Mouse (Mus musculus) lung, postnatal 25 days (tissue): Measurements from ENCODE around the gene Vmn2r24.
"Not testable (repeated sequence)": the region's sequence is repeated elsewhere in the genome, so short reads cannot be mapped to it uniquely, and the experiment has no call there.

ENCODE experiments used
- DNase-seq: peaks from one replicate; pipeline ENCODE4 v3.0.0; 2022; ENCODE audit warnings: low spot score

Vmn2r24 gene

GRCm38 (mm10) chr6:123778579-123778978, at the start of gene Vmn2r24:
Gene Vmn2r24, plus strand, starts transcription at chr6:123778879.
- DNase-seq = no peak

GRCm38 (mm10) chr6:123770031-123770430, 8.6 kb upstream of the Vmn2r24 start:
- DNase-seq = no peak

- DNase-seq = no peak
Observed at GRCm38 (mm10) chr6:123784857-123785256, 6.2 kb downstream of the Vmn2r24 start.

GRCm38 (mm10) chr6:123793746-123794145, 15.1 kb downstream of the Vmn2r24 start:
- DNase-seq = no peak

GRCm38 (mm10) chr6:123810291-123810690, 31.6 kb downstream of the Vmn2r24 start:
- not testable (repeated sequence) for DNase-seq

GRCm38 (mm10) chr6:123819951-123820350, 41.3 kb downstream of the Vmn2r24 start:
- no peak for DNase-seq

GRCm38 (mm10) chr6:123853363-123853762, 74.7 kb downstream of the Vmn2r24 start, which contains the start of gene Vmn2r25:
Gene Vmn2r25, minus strand, starts transcription at chr6:123853463.
- DNase-seq = not testable (repeated sequence)
